Mouse (Mus musculus) midbrain, embryonic 10.5 days (tissue): ENCODE measurements around the gene Ipmk. TPM values are rescaled to one million over a fixed set of nuclear protein-coding genes. Genes with fewer than 3 reads are reported as not detected.
"Not testable (repeated sequence)": the region's sequence is repeated elsewhere in the genome, so short reads cannot be mapped to it uniquely, and the experiment has no call there.

Source experiments
- DNase-seq: peaks from one replicate; pipeline ENCODE4 v3.0.0-alpha.2; 2017; ENCODE audit warnings: low spot score
- H3K27ac ChIP-seq: fragments of 300-500 bp; sonication (generic); replicated peaks from 2 replicates; pipeline ENCODE4 v1.5.1; 2016; ENCODE audit warnings: mild to moderate bottlenecking
- H3K27me3 ChIP-seq: fragments of 300-500 bp; sonication (generic); 2 replicates; pipeline ENCODE4 v1.6.1; 2016; ENCODE audit warnings: low read depth, mild to moderate bottlenecking; ENCODE audit not compliant: poor library complexity, severe bottlenecking
- H3K36me3 ChIP-seq: fragments of 300-500 bp; sonication (generic); 2 replicates; pipeline ENCODE4 v1.6.1; 2016; ENCODE audit warnings: mild to moderate bottlenecking, moderate library complexity
- H3K4me1 ChIP-seq: fragments of 300-500 bp; sonication (generic); 2 replicates; pipeline ENCODE4 v1.6.1; 2016
- H3K4me3 ChIP-seq: fragments of 300-500 bp; sonication (generic); 2 replicates; pipeline ENCODE4 v1.5.1; 2016; ENCODE audit warnings: mild to moderate bottlenecking, moderate library complexity
- H3K9me3 ChIP-seq: fragments of 300-500 bp; sonication (generic); replicated peaks from 2 replicates; pipeline ENCODE4 v1.6.1; 2016; ENCODE audit warnings: mild to moderate bottlenecking
- WGBS: fragments of 180-500 bp; shearing (Covaris S2); methylation state at CpG from one replicate; pipeline ENCODE4 v1.1.7; 2016; 5-methylcytosine and 5-hydroxymethylcytosine counted together
- polyA plus RNA-seq: library from polyadenylated mRNA; unstranded; fragments of >200 nt; fragmentation: Nextera tagmentation; extraction: Ambion mirVana; gene quantifications from 2 replicates; pipeline ENCODE4 v1.2.1, GENCODE M21; 2016

Ipmk gene
- polyA plus RNA-seq, 1 experiment from 2014 or later, result 20.2 TPM

DNA sequence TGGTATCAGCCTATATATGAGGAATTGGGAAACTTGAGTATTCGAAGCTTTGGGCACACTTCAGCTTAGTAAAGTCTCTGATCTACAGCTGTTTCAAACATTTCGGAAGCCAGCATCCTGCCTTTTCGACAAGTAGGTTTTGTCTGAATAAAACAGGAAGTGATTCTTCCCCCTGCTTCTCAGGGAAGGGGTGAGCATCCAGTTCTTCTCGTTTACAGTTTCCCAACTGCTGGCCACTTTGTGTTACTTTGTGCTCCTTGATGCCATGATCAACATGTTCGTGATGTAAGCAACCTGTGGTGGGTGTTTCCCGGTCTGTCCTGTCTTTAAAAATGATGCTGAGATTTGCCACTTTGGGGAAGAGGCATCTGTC is 36.0 kb downstream of the Ipmk start:
- WGBS, result 83% methylated on average over 6 of the region's 6 CpGs
- not testable (repeated sequence) for H3K27me3 ChIP-seq, H3K27ac ChIP-seq, H3K4me1 ChIP-seq, H3K4me3 ChIP-seq, DNase-seq, H3K9me3 ChIP-seq
- peaks cover 33% of the 10 kb centered on the region for H3K36me3 ChIP-seq

DNA sequence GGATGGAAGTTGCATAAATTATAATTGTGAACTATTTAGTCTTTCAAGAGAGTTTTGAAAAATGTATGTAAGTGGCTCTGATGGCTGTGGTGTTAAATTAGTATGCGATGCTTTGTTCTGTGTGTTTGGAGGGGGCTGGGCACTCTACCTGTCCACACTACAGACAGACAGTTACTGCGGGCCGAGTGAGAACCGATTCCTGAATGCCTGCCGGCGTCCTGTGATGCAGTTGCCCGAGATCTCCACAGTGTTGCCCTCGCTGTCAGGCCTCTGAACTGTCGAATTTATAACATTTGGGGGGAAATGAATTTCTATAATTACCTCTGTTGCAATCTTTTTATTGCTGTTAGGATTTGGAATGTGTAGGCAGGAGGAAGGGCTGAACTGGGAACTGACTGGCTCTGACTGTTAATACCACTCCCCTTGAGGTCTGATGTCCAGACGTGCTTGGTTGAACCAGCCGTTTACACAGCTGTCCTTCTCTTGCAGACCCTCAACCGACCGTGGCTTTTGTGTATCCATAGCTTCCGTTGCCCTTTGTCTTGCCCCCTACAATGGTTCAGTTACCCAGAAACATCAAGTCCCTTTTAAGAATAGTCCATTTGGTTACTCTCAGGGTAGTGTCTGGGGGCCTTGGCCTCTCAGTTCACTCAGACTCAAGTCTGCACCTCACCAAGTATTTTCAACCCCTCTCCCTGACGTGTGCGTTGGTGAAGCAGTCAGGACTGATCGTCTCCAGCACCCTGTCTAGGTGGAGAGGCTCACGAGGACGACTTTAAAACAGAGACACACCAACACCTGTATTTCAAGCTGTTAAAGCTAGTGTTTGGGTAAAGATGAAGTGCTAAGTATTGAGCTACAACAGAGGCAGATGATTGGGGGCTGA is 36.8 kb downstream of the Ipmk start:
- H3K27me3 ChIP-seq, result no peaks in the 10 kb centered on the region
- peaks cover 8% of the 10 kb centered on the region for H3K4me1 ChIP-seq
- DNase-seq, result peak; percentile 15
- no peak overlapping the region for H3K4me3 ChIP-seq
- H3K27ac ChIP-seq, result peak overlapping the region; percentile 55; the same call in 1 of the 2 replicates
- no peaks in the 10 kb centered on the region for H3K9me3 ChIP-seq
- WGBS, result 63% methylated on average over 19 of the region's 19 CpGs
- H3K36me3 ChIP-seq, result peaks cover 24% of the 10 kb centered on the region

DNA sequence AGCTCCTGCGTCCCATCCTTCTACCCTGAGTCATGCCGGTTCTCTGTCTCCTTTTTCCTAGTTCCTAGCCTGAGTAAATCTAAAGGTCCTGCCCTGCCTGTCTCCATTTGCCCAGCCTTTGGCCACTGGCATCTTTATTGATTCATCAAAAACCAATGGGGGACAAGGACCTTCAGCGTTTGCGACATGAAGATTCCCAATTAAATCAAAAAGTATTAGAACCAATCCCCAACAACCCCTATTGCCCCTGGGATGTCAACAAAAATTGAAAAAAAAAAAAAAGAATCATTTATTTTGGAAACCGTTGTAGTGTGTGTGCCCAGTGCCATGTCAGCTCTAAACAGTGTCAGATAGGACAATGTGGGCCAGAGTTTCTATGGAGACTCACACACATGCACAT is 41.7 kb downstream of the Ipmk start:
- Histone ChIP-seq H3K36me3 (no peaks in the 10 kb centered on the region), H3K4me1 (peaks cover 5% of the 10 kb centered on the region), H3K27ac (no peak overlapping the region), H3K27me3 (no peaks in the 10 kb centered on the region), H3K9me3 (peaks cover 6% of the 10 kb centered on the region; the same call in 1 of the 2 replicates), H3K4me3 (no peak overlapping the region)
- 84% methylated on average over 5 of the region's 5 CpGs for WGBS
- no peak for DNase-seq

DNA sequence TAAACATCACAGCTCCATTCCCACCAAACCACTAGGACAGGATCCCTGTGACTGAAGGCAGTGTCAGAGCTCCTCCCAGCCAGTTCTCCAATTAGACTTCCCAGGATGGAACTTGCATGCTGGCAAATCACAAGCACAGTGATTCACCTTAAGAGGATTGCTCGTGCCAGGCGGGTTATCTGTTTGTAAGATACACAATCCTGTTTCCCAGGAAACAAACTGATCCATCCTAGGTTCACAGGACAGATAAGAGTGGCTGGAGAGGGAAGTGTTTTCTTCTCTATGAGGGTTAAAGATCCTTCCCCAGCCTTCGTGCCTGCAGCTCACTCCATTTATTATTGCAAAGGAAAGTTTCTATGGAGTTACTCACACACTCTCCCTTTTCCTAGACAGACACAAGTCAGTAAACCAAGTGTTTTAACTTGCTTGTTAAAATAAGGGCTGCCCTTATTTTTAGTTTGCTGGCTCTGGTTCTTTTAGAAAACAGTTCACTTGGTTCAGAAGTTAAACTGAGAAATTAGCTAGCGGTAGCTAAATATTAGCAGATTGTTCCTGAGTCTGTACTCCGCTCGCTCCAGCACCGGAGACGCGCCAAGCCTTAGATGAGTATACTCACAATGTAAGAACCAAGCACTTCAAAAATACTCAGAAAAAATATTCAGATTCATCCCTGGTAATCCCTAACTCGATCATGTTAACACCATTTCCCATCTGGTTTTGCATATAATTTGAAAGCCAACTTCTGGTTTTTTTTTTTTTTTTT is 51.0 kb downstream of the Ipmk start:
- H3K4me1 ChIP-seq, result no peaks in the 10 kb centered on the region
- no peak for DNase-seq
- H3K27ac ChIP-seq, result no peak overlapping the region
- no peaks in the 10 kb centered on the region; the same call in 1 of the 2 replicates for H3K9me3 ChIP-seq
- 85% methylated on average over 10 of the region's 10 CpGs for WGBS
- H3K4me3 ChIP-seq, result no peak overlapping the region
- no peaks in the 10 kb centered on the region for H3K36me3 ChIP-seq
- H3K27me3 ChIP-seq, result no peaks in the 10 kb centered on the region

DNA sequence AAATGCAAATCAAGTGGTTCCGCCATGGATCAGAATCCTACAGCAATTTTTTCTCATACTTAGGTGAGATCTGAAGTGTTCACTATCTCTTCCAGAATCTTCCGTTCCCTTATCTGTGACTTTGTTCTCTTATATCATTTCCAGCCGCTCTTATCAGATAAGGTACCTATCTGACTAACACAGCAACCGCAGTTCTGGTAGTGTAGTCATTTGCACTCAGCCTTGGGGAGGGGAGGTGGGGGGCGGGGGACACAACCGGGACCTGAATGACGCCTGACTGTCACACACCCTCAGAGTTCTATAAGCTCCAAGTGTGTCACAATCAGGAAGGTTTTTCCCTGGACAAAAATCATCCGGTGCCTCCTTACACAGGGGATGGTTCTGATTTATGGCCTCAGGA is 51.8 kb downstream of the Ipmk start:
- 84% methylated on average over 8 of the region's 8 CpGs for WGBS
- no peaks in the 10 kb centered on the region for H3K9me3 ChIP-seq
- no peaks in the 10 kb centered on the region for H3K4me1 ChIP-seq
- no peak overlapping the region for H3K4me3 ChIP-seq
- no peak overlapping the region for H3K27ac ChIP-seq
- no peak for DNase-seq
- H3K36me3 ChIP-seq, result no peaks in the 10 kb centered on the region
- H3K27me3 ChIP-seq, result no peaks in the 10 kb centered on the region

DNA sequence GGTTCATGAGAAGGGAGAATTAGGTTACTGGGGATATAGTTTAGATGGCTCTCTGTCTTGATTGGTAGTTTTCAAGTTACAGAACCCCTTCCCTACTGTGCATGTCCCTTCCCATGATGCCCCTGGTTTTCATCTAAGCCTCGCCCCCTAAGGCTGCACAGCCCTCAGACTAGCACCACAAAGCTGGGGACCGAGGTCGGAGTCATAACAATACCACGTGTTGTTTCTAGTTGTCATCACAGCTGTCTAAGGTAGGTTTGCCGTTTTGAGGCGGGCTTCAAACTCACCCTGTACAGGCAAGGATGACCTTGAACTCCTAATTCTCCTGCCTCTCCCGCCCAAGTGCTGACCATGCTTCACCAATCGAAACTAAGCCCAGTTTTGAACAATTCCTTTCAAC is 52.4 kb downstream of the Ipmk start:
- Histone ChIP-seq H3K27ac (no peak overlapping the region), H3K9me3 (no peaks in the 10 kb centered on the region), H3K4me3 (no peak overlapping the region), H3K36me3 (no peaks in the 10 kb centered on the region), H3K27me3 (no peaks in the 10 kb centered on the region), H3K4me1 (no peaks in the 10 kb centered on the region)
- WGBS, result 81% methylated on average over 8 of the region's 8 CpGs
- no peak for DNase-seq

DNA sequence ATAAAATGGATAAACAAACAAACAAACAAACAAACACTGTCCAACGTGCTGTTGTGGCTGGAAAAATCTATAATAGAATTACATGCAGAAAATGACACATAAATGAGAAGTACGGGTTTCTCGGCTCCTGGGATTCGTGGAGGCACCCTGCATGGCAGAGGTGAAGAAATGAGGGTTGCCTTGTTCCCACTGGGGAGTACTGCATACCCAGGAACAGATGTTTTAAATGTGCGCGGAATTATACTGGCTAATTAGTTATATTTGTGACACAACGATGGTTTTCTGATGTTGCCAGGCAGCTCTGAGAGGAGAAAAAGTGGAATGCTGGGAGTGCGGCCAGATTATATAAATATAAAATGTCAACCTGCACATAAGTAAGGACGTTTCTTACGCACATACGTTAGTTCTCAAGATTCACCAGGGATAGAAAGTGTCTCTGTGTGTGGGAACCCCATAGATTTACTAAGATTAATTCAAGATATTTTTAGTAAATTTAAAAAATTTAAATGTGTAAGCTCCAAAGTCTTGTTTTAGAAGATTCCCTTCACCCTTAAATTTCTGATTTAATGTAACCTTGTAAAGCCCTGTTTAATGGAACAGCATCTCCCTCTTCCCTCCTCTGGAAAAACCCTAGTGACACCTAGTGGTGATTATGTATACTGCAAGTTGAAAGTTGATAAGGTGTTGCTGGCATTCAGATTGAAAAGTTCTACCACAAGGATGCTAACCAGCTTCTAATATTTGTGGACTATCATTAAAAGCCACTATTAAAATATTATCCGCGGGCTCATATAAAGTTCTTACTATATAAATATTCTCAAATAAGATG is 53.5 kb downstream of the Ipmk start:
- Histone ChIP-seq H3K27me3 (no peaks in the 10 kb centered on the region), H3K27ac (no peak overlapping the region), H3K9me3 (no peaks in the 10 kb centered on the region), H3K4me1 (no peaks in the 10 kb centered on the region), H3K36me3 (no peaks in the 10 kb centered on the region), H3K4me3 (no peak overlapping the region)
- no peak for DNase-seq
- 70% methylated on average over 13 of the region's 13 CpGs for WGBS

DNA sequence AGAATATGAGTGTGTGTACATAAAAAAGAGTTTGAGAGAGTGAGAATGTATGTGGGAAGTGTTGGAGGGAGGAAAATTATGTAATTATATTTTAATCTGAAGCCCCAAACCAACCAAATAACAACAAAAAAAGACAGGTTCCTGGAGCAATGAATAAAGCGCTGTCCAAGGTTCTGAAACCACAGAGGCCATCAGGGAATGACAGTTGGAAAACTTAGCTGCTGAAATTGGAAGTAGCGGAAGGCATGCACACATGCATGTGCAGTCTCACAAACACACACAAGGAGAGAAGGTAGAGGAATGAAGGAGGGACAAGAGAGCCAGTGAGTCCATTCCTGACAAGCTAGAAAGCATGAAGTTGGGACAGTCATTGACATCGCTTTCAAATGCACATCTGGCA is 56.1 kb downstream of the Ipmk start:
- Histone ChIP-seq H3K27me3 (no peaks in the 10 kb centered on the region), H3K4me3 (no peak overlapping the region), H3K4me1 (no peaks in the 10 kb centered on the region), H3K27ac (no peak overlapping the region), H3K9me3 (peaks cover 4% of the 10 kb centered on the region; the same call in 1 of the 2 replicates), H3K36me3 (no peaks in the 10 kb centered on the region)
- 68% methylated on average over 3 of the region's 3 CpGs for WGBS
- DNase-seq, result no peak

DNA sequence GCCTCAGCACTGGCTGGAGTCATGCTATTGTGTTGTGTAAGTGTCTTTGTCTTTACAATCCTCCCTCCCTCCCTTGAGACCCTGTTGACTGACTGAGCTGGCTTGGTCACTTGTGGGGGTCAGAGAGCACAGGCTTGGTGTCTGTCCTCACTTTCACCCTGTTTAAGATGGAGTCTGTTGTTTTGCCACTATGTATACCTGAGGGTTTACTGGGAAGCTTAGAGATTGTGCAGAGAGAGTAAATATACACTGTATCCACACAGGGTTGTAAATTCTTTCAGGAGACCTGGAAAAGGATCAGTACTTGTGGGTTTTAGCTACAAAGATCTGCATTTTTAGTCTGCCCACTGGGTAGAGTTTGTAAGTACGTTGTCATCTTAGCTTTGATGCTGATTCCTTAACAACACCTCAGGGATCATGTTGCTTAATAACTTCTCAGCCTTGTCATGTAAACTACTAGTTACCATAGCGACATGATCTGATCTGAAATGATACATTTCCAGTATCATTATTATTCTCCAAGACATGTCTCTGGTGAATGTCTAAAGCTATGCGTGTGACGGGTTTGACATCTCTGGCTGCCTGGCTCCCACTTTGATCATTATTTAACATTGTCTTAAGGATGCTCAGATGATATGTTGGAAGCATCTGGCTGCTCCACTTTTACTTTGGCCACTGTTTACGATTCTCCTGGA is 58.1 kb downstream of the Ipmk start:
- Histone ChIP-seq H3K36me3 (no peaks in the 10 kb centered on the region), H3K4me1 (no peaks in the 10 kb centered on the region), H3K9me3 (peaks cover 4% of the 10 kb centered on the region; the same call in 1 of the 2 replicates), H3K27ac (no peak overlapping the region), H3K27me3 (no peaks in the 10 kb centered on the region), H3K4me3 (no peak overlapping the region)
- WGBS, result 89% methylated on average over 5 of the region's 5 CpGs
- DNase-seq, result no peak

DNA sequence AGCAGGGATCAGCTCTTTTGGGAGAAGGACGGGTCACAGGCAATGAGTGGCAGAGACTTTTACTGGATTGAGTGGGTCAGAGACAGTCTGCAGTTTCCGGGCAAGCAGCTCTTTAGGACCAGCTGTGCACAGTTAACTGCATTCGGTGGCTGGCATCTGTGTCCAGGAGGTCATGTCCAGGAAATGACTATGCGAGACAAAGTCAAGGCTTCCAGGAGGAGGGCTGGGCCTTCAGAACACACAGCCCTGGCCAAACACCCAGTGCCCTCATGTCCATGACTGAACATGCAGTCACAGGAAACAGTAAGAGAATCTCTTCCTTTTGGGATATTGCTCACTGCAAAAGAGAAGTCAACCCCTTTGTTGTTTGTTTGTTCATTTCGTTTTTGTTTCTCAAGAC is 62.4 kb downstream of the Ipmk start:
- no peak for DNase-seq
- H3K36me3 ChIP-seq, result no peaks in the 10 kb centered on the region
- H3K27me3 ChIP-seq, result no peaks in the 10 kb centered on the region
- H3K27ac ChIP-seq, result no peak overlapping the region
- H3K4me3 ChIP-seq, result no peak overlapping the region
- 82% methylated on average over 5 of the region's 5 CpGs for WGBS
- peaks cover 4% of the 10 kb centered on the region; the same call in 1 of the 2 replicates for H3K9me3 ChIP-seq
- no peaks in the 10 kb centered on the region for H3K4me1 ChIP-seq

DNA sequence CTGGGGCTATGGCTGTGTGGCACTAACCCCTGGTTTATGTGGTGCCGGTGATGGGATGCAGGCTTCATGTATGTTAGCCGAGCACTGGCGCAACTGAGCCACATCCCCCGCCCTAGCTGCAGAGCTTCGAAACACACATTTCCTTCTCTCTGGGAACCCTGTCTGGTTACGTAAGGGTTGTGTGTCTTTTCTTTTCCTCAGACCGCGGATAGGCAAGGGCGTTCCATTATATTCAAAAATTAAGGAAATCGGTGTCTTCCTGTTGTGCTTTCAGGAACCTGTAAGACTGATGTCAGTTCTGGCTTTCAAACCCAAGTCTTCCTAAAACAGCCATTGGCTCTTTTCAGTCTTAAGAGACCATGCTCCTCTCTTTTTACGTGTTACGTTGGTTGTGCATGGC is 65.8 kb downstream of the Ipmk start:
- 90% methylated on average over 12 of the region's 12 CpGs for whole genome bisulfite sequencing
- no peak overlapping the region for H3K27ac ChIP-seq

DNA sequence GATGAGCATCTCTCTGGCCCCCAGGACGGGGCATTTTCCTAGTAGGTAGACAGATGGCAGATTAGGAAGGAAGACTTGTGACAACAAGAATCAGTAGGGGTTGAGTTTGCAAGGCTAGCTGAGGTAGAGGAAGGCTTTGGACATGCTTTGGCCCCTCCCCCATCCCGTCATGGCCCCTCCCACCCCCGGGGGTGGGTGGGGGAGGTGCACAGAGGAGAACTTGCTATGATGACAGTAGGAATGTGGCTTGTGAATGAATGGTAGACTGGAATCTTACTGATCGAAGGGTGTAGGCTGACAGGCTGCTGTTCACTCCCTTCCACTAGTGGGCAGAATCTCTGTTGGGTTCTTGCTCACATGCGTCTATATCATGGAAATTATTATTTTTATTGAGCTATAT is 74.0 kb downstream of the Ipmk start:
- no peaks in the 10 kb centered on the region for H3K36me3 ChIP-seq
- no peak overlapping the region for H3K4me3 ChIP-seq
- 55% methylated on average over 5 of the region's 5 CpGs for WGBS
- no peaks in the 10 kb centered on the region for H3K9me3 ChIP-seq
- H3K4me1 ChIP-seq, result no peaks in the 10 kb centered on the region
- no peak overlapping the region for H3K27ac ChIP-seq
- no peak for DNase-seq
- no peaks in the 10 kb centered on the region for H3K27me3 ChIP-seq

More for the DNA sequence above, 65.8 kb downstream of the Ipmk start:
- Histone ChIP-seq H3K27me3 (no peaks in the 10 kb centered on the region), H3K36me3 (no peaks in the 10 kb centered on the region), H3K4me3 (no peak overlapping the region), H3K4me1 (no peaks in the 10 kb centered on the region), H3K9me3 (peaks cover 3% of the 10 kb centered on the region; the same call in 1 of the 2 replicates)
- no peak for DNase-seq
